Mouse (Mus musculus): ENCODE measurements around the gene Crybb2. TPM values are rescaled to one million over a fixed set of nuclear protein-coding genes. Genes with fewer than 3 reads are reported as not detected.

Crybb2 gene
- polyA plus RNA-seq (2012; rRNA removed) = not detected in 2 replicates

GRCm38 (mm10) chr5:113070017-113070416 lies at the start of gene Crybb2:
TSS of gene Crybb2 (minus strand) at chr5:113070117.

GRCm38 (mm10) chr5:113081439-113081838 lies 11.5 kb upstream of the Crybb2 start, which contains the start of gene Crybb3:
TSS of gene Crybb3 (minus strand) at chr5:113081584.

GRCm38 (mm10) chr5:113015236-113016061 lies 54.5 kb downstream of the Crybb2 start, which contains the start of gene Grk3:
TSS of gene Grk3 (minus strand) at chr5:113015791.

Other genes starting within 250 kb of the Crybb2 start
- gene Myo18b, start 173.8 kb downstream of the Crybb2 start, polyA plus RNA-seq (2012; rRNA removed) = 1.5 and 2.4 TPM in 2 replicates
- 28.0 and 32.9 TPM in 2 replicates for gene Grk3, start 54.3 kb downstream of the Crybb2 start, polyA plus RNA-seq (2012; rRNA removed)
- gene Crybb3, start 11.5 kb upstream of the Crybb2 start, polyA plus RNA-seq (2012; rRNA removed) = 3.2 and 3.4 TPM in 2 replicates
- 7.0 and 8.5 TPM in 2 replicates for gene 2900026A02Rik, start 151.1 kb upstream of the Crybb2 start, polyA plus RNA-seq (2012; rRNA removed)
- gene Tmem211, start 156.8 kb upstream of the Crybb2 start, polyA plus RNA-seq (2012; rRNA removed) = 0.04 and 0.07 TPM in 2 replicates
- 39.3 and 45.0 TPM in 2 replicates for gene Sgsm1, start 240.7 kb upstream of the Crybb2 start, polyA plus RNA-seq (2012; rRNA removed)

Data from central nervous system, embryonic 18 days (tissue).